Mouse (Mus musculus) ES-E14 (cell line): ENCODE results near the gene Cask. TPM values are rescaled to one million over a fixed set of nuclear protein-coding genes. Genes with fewer than 3 reads are reported as not detected.

Experiments
- DNase-seq: peaks from one replicate; pipeline ENCODE4 v3.0.0-alpha.2; 2013; ENCODE audit warnings: low read depth, low spot score
- H3K27ac ChIP-seq: 2 replicates; pipeline ENCODE4 v1.5.1; 2012; ENCODE audit warnings: low read depth, mild to moderate bottlenecking, low read length, moderate library complexity, mixed read lengths; ENCODE audit not compliant: poor library complexity, insufficient read depth, severe bottlenecking
- H3K36me3 ChIP-seq: 2 replicates; pipeline ENCODE4 v1.6.1; 2012; ENCODE audit warnings: mild to moderate bottlenecking, low read length, moderate library complexity, mixed read lengths; ENCODE audit not compliant: control insufficient read depth, poor library complexity, insufficient read depth, severe bottlenecking
- H3K4me1 ChIP-seq, 2 experiments: fragments of 150-350 bp in 1 of 2; sonication (generic) in 1 of 2; 2 replicates each; pipeline ENCODE4 v1.6.1; 2012; ENCODE audit warnings: low read length in 2 of 2, mild to moderate bottlenecking in 1 of 2, mixed read lengths in 1 of 2; ENCODE audit not compliant: control insufficient read depth in 2 of 2, insufficient read depth in 2 of 2, poor library complexity in 1 of 2
- H3K4me3 ChIP-seq, 2 experiments: fragments of 150-350 bp in 1 of 2; sonication (generic) in 1 of 2; 2 replicates each; pipeline ENCODE4 v1.5.1; 2012; ENCODE audit warnings: low read length in 2 of 2, low read depth in 1 of 2, mild to moderate bottlenecking in 1 of 2, mixed read lengths in 1 of 2; ENCODE audit not compliant: insufficient read depth in 1 of 2, poor library complexity in 1 of 2, severe bottlenecking in 1 of 2
- H3K9ac ChIP-seq: 2 replicates; pipeline ENCODE4 v1.6.1; 2012; ENCODE audit warnings: low read depth, mild to moderate bottlenecking, low read length, mixed read lengths; ENCODE audit not compliant: poor library complexity, insufficient read depth, severe bottlenecking
- H3K9me3 ChIP-seq: fragments of 150-350 bp; sonication (generic); 2 replicates; pipeline ENCODE4 v1.6.1; 2012; ENCODE audit warnings: low read depth, mild to moderate bottlenecking, low read length; ENCODE audit not compliant: control insufficient read depth, insufficient read depth
- CHD2 ChIP-seq: IDR thresholded peaks from 2 replicates; pipeline ENCODE4 v1.6.1; 2014; ENCODE audit warnings: mild to moderate bottlenecking, low read depth, low read length, inconsistent platforms
- HCFC1 ChIP-seq: IDR thresholded peaks from 2 replicates; pipeline ENCODE4 v1.6.1; 2012; ENCODE audit warnings: low read length, inconsistent platforms, borderline replicate concordance; ENCODE audit not compliant: insufficient read depth
- MAFK ChIP-seq: IDR thresholded peaks from 2 replicates; pipeline ENCODE4 v1.6.1; 2014; ENCODE audit warnings: mild to moderate bottlenecking, low read depth, low read length, inconsistent platforms; ENCODE audit not compliant: insufficient read depth
- ZC3H11A ChIP-seq: IDR thresholded peaks from 2 replicates; pipeline ENCODE4 v1.6.1; 2012; ENCODE audit warnings: low read depth, mild to moderate bottlenecking, inconsistent platforms, low read length, borderline replicate concordance
- ZNF384 ChIP-seq: IDR thresholded peaks from 2 replicates; pipeline ENCODE4 v1.6.1; 2012; ENCODE audit warnings: low read depth, low read length, inconsistent platforms
- in situ Hi-C, 2 experiments: fragments of 600-800 bp; cut with MboI; formaldehyde crosslinking; loops; one replicate each; pipeline ENCODE4 v1.15.1; 2025; ENCODE audit warnings: low sequenced_read_pairs in 2 of 2, inconsistent platforms in 1 of 2; ENCODE audit not compliant: unreplicated experiment in 2 of 2
- total RNA-seq: library from RNA; depleted of rRNA; stranded (reverse); fragments of 300-350 nt; gene quantifications from 2 replicates; pipeline ENCODE4 v1.2.3, GENCODE M21; 2012

Gene Cask
- total RNA-seq, 1 experiment = 20.1 TPM

DNA sequence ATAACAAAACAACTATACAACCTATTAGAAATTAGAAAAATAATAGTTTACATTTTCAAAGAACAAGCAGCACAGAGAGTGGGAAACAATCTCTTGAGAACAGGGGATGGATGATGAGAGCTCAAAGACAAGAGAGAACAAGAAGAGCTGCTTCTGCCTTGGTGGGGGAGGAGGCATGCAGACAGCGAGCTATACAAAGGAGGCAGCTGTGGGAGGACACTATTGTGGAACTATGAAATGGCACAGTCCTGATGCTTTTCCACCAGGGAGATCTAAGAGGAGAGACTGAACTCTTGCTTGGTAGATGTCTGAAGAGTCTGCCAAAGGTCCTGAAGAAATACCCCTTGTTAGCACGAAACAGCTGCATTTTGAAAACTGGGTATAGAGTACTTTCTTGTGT, 162.8 kb downstream of the Cask start:
- in situ Hi-C loops = no loop called here

GRCm38 (mm10) chrX:13686589-13686988, 164.6 kb downstream of the Cask start:
- Histone ChIP-seq H3K9ac (no peak overlapping the region), H3K4me3 (no peak overlapping the region), H3K27ac (no peak overlapping the region), H3K36me3 (no peaks in the 10 kb centered on the region), H3K9me3 (no peaks in the 10 kb centered on the region), H3K4me1 (no peaks in the 10 kb centered on the region)
- TF ChIP-seq HCFC1 = no peak
- TF ChIP-seq ZNF384 = no peak
- TF ChIP-seq ZC3H11A = no peak
- TF ChIP-seq MAFK = no peak
- TF ChIP-seq CHD2 = no peak
- in situ Hi-C loops = no loop called here
- DNase-seq = no peak

More for the DNA sequence above, 162.8 kb downstream of the Cask start:
- Histone ChIP-seq H3K4me1 (no peaks in the 10 kb centered on the region), H3K36me3 (no peaks in the 10 kb centered on the region), H3K9ac (no peak overlapping the region), H3K27ac (no peak overlapping the region), H3K4me3 (no peak overlapping the region), H3K9me3 (no peaks in the 10 kb centered on the region)
- no peak for DNase-seq
- TF ChIP-seq MAFK (no peak), ZC3H11A (no peak), ZNF384 (no peak), HCFC1 (no peak), CHD2 (no peak)

- H3K9ac ChIP-seq = no peak overlapping the region
- no peak for DNase-seq
- no peak overlapping the region for H3K4me3 ChIP-seq
- in situ Hi-C loops = no loop called here
- H3K27ac ChIP-seq = no peak overlapping the region
- no peaks in the 10 kb centered on the region for H3K9me3 ChIP-seq
- H3K36me3 ChIP-seq = no peaks in the 10 kb centered on the region
- no peaks in the 10 kb centered on the region for H3K4me1 ChIP-seq
- no peak for TF ChIP-seq ZNF384
- no peak for TF ChIP-seq MAFK
- TF ChIP-seq HCFC1 = no peak
Measured at GRCm38 (mm10) chrX:13681748-13682147, 169.4 kb downstream of the Cask start.

GRCm38 (mm10) chrX:13673001-13673400, 178.2 kb downstream of the Cask start:
- TF ChIP-seq ZNF384 (no peak), MAFK (no peak), HCFC1 (no peak), ZC3H11A (no peak), CHD2 (no peak)
- DNase-seq = no peak
- no peaks in the 10 kb centered on the region for H3K9me3 ChIP-seq
- no peaks in the 10 kb centered on the region for H3K4me1 ChIP-seq
- H3K36me3 ChIP-seq = no peaks in the 10 kb centered on the region
- H3K9ac ChIP-seq = no peak overlapping the region
- in situ Hi-C loops = loop anchor here (25.0 kb wide), 1 partner anchor 436 kb away; no protein-coding TSS in a partner anchor
- H3K27ac ChIP-seq = no peak overlapping the region
- H3K4me3 ChIP-seq = no peak overlapping the region

DNA sequence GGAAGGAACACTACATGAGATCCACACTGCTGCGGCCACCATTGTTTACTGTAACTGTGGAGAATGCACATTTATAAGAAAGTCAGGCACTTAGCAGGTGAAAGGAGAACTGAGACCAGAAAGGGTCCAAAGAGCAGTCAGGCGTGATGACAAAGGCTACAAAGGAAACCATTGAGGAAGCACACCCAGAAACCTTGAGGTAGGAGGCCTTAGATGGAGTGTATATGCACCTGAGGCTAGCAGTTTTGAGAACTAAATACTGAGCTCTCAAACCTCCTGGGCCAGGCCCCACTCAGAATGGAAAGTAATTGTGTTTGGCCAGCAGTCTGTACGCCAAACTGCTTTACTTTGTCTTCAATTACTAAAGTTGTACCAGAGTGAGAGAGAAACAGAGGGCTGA, 180.8 kb downstream of the Cask start:
- Histone ChIP-seq H3K4me1 (no peaks in the 10 kb centered on the region), H3K27ac (no peak overlapping the region), H3K4me3 (no peak overlapping the region), H3K9ac (no peak overlapping the region), H3K36me3 (no peaks in the 10 kb centered on the region), H3K9me3 (no peaks in the 10 kb centered on the region)
- no peak for DNase-seq
- no peak for TF ChIP-seq MAFK
- in situ Hi-C loops = loop anchor here (25.0 kb wide), 1 partner anchor 433 kb away; no protein-coding TSS in a partner anchor
